Mouse (Mus musculus): ENCODE data around the gene Itgav. TPM values are rescaled to one million over a fixed set of nuclear protein-coding genes. Genes with fewer than 3 reads are reported as not detected.
A peak's percentile ranks its signal among the peaks of the same experiment; 100 is the strongest.

Gene Itgav
- 55.4 and 59.7 TPM in 2 replicates for polyA plus RNA-seq (2016; fragmentation: Nextera tagmentation; extraction: Ambion mirVana)

GRCm38 (mm10) chr2:83723921-83724826, at the start of gene Itgav:
TSS of gene Itgav (plus strand) at chr2:83724397.
- WGBS: under 1% methylated on average over 67 of the region's 84 CpGs
- Histone ChIP-seq H3K4me3 (peak within 1 kb of the TSS; percentile 67), H3K9ac (peak within 1 kb of the TSS; percentile 86), H3K27ac (peak within 1 kb of the TSS; percentile 87), H3K4me1 (peaks cover 10% of the 10 kb centered on the region), H3K36me3 (no peaks in the 10 kb centered on the region), H3K4me2 (replicated peaks) (peak within 1 kb of the TSS; percentile 86), H3K9me3 (replicated peaks) (no peaks in the 10 kb centered on the region), H3K27me3 (no peaks in the 10 kb centered on the region)
- ATAC-seq (ENCODE audit: low FRiP score): peak; percentile 94

GRCm38 (mm10) chr2:83674421-83674820, 49.8 kb upstream of the Itgav start:
- peak; percentile 46; the same call in 1 of the 2 replicates for ATAC-seq (ENCODE audit: low FRiP score)
- H3K36me3 ChIP-seq: no peaks in the 10 kb centered on the region; the same call in 1 of the 2 replicates
- no peak overlapping the region for H3K9ac ChIP-seq
- H3K4me3 ChIP-seq: no peak overlapping the region
- no peaks in the 10 kb centered on the region for H3K9me3 ChIP-seq (replicated peaks)
- peaks cover 6% of the 10 kb centered on the region; the same call in 1 of the 2 replicates for H3K4me1 ChIP-seq
- WGBS: 66% methylated on average over 7 of the region's 7 CpGs
- H3K4me2 ChIP-seq (replicated peaks): no peak overlapping the region
- H3K27ac ChIP-seq: no peak overlapping the region
- no peaks in the 10 kb centered on the region for H3K27me3 ChIP-seq

- Histone ChIP-seq H3K27ac (no peak overlapping the region), H3K4me1 (peaks cover 6% of the 10 kb centered on the region; the same call in 1 of the 2 replicates), H3K36me3 (no peaks in the 10 kb centered on the region; the same call in 1 of the 2 replicates), H3K27me3 (no peaks in the 10 kb centered on the region), H3K9ac (no peak overlapping the region), H3K4me3 (no peak overlapping the region), H3K4me2 (replicated peaks) (no peak overlapping the region), H3K9me3 (replicated peaks) (no peaks in the 10 kb centered on the region)
- ATAC-seq (ENCODE audit: low FRiP score): no peak
- 86% methylated on average over 9 of the region's 9 CpGs for WGBS
Measured at GRCm38 (mm10) chr2:83674896-83675295, 49.3 kb upstream of the Itgav start.

- H3K27ac ChIP-seq: no peak overlapping the region
- H3K4me1 ChIP-seq: peaks cover 6% of the 10 kb centered on the region; the same call in 1 of the 2 replicates
- no peak for ATAC-seq (ENCODE audit: low FRiP score)
- H3K4me2 ChIP-seq (replicated peaks): no peak overlapping the region
- 54% methylated on average over 5 of the region's 5 CpGs for WGBS
- no peaks in the 10 kb centered on the region for H3K9me3 ChIP-seq (replicated peaks)
- H3K27me3 ChIP-seq: no peaks in the 10 kb centered on the region
- H3K4me3 ChIP-seq: no peak overlapping the region
- H3K9ac ChIP-seq: no peak overlapping the region
- no peaks in the 10 kb centered on the region; the same call in 1 of the 2 replicates for H3K36me3 ChIP-seq
Measured at GRCm38 (mm10) chr2:83675681-83676080, 48.5 kb upstream of the Itgav start.

- no peaks in the 10 kb centered on the region; the same call in 1 of the 2 replicates for H3K36me3 ChIP-seq
- peaks cover 6% of the 10 kb centered on the region; the same call in 1 of the 2 replicates for H3K4me1 ChIP-seq
- no peaks in the 10 kb centered on the region for H3K9me3 ChIP-seq (replicated peaks)
- H3K27ac ChIP-seq: no peak overlapping the region
- H3K4me3 ChIP-seq: no peak overlapping the region
- WGBS: 85% methylated on average over 4 of the region's 4 CpGs
- no peak overlapping the region for H3K4me2 ChIP-seq (replicated peaks)
- ATAC-seq (ENCODE audit: low FRiP score): no peak
- H3K9ac ChIP-seq: no peak overlapping the region
- H3K27me3 ChIP-seq: no peaks in the 10 kb centered on the region
Measured at GRCm38 (mm10) chr2:83676226-83676870, 47.8 kb upstream of the Itgav start.

- no peak overlapping the region for H3K4me3 ChIP-seq
- no peak overlapping the region for H3K27ac ChIP-seq
- no peak for ATAC-seq (ENCODE audit: low FRiP score)
- H3K4me2 ChIP-seq (replicated peaks): no peak overlapping the region
- 74% methylated on average over 8 of the region's 8 CpGs for WGBS
- H3K9ac ChIP-seq: no peak overlapping the region
- H3K9me3 ChIP-seq (replicated peaks): no peaks in the 10 kb centered on the region
- no peaks in the 10 kb centered on the region for H3K36me3 ChIP-seq
- H3K27me3 ChIP-seq: no peaks in the 10 kb centered on the region
- no peaks in the 10 kb centered on the region for H3K4me1 ChIP-seq
Measured at GRCm38 (mm10) chr2:83681332-83681731, 42.9 kb upstream of the Itgav start.

- Histone ChIP-seq H3K4me1 (no peaks in the 10 kb centered on the region), H3K9ac (no peak overlapping the region), H3K27me3 (no peaks in the 10 kb centered on the region), H3K9me3 (replicated peaks) (no peaks in the 10 kb centered on the region), H3K36me3 (no peaks in the 10 kb centered on the region), H3K4me2 (replicated peaks) (no peak overlapping the region), H3K4me3 (no peak overlapping the region), H3K27ac (no peak overlapping the region)
- WGBS: 71% methylated on average over 6 of the region's 6 CpGs
- ATAC-seq (ENCODE audit: low FRiP score): no peak
Measured at GRCm38 (mm10) chr2:83681785-83682184, 42.4 kb upstream of the Itgav start.

- 72% methylated on average over 8 of the region's 8 CpGs for WGBS
- Histone ChIP-seq H3K9ac (no peak overlapping the region), H3K27me3 (no peaks in the 10 kb centered on the region), H3K4me2 (replicated peaks) (no peak overlapping the region), H3K27ac (no peak overlapping the region), H3K36me3 (no peaks in the 10 kb centered on the region), H3K4me1 (no peaks in the 10 kb centered on the region), H3K4me3 (no peak overlapping the region), H3K9me3 (replicated peaks) (no peaks in the 10 kb centered on the region)
- no peak for ATAC-seq (ENCODE audit: low FRiP score)
Measured at GRCm38 (mm10) chr2:83682282-83682681, 41.9 kb upstream of the Itgav start.

GRCm38 (mm10) chr2:83683731-83684519, 40.3 kb upstream of the Itgav start:
- no peak overlapping the region for H3K4me3 ChIP-seq
- H3K9me3 ChIP-seq (replicated peaks): 0 out of 2 replicates have a peak, but pooled peaks cover 6% of the 10 kb centered on the region
- whole genome bisulfite sequencing: 82% methylated on average over 9 of the region's 9 CpGs
- H3K4me1 ChIP-seq: no peaks in the 10 kb centered on the region
- H3K4me2 ChIP-seq (replicated peaks): no peak overlapping the region
- no peaks in the 10 kb centered on the region for H3K36me3 ChIP-seq
- H3K27ac ChIP-seq: no peak overlapping the region
- no peaks in the 10 kb centered on the region for H3K27me3 ChIP-seq
- no peak for ATAC-seq (ENCODE audit: low FRiP score)
- no peak overlapping the region for H3K9ac ChIP-seq

GRCm38 (mm10) chr2:83684691-83685090, 39.5 kb upstream of the Itgav start:
- Histone ChIP-seq H3K36me3 (no peaks in the 10 kb centered on the region), H3K9ac (no peak overlapping the region), H3K4me3 (no peak overlapping the region), H3K27ac (no peak overlapping the region), H3K4me2 (replicated peaks) (no peak overlapping the region), H3K27me3 (no peaks in the 10 kb centered on the region), H3K9me3 (replicated peaks) (0 out of 2 replicates have a peak, but pooled peaks cover 6% of the 10 kb centered on the region), H3K4me1 (no peaks in the 10 kb centered on the region)
- no peak for ATAC-seq (ENCODE audit: low FRiP score)
- 82% methylated on average over 8 of the region's 8 CpGs for WGBS

- no peaks in the 10 kb centered on the region for H3K27me3 ChIP-seq
- no peak overlapping the region for H3K4me3 ChIP-seq
- H3K9me3 ChIP-seq (replicated peaks): 0 out of 2 replicates have a peak, but pooled peaks cover 6% of the 10 kb centered on the region
- H3K36me3 ChIP-seq: no peaks in the 10 kb centered on the region
- peaks cover 7% of the 10 kb centered on the region for H3K4me1 ChIP-seq
- H3K9ac ChIP-seq: no peak overlapping the region
- no peak overlapping the region for H3K27ac ChIP-seq
- 78% methylated on average over 2 of the region's 2 CpGs for WGBS
- no peak overlapping the region for H3K4me2 ChIP-seq (replicated peaks)
- no peak for ATAC-seq (ENCODE audit: low FRiP score)
Measured at GRCm38 (mm10) chr2:83690372-83690771, 33.8 kb upstream of the Itgav start.

Measured in hindbrain, embryonic 12.5 days (tissue).